Mouse (Mus musculus): Measurements from ENCODE around the gene Olfr951.

The Olfr951 gene

GRCm38 (mm10) chr9:39387110-39387509 lies at the start of gene Olfr951:
Gene Olfr951 (plus strand): TSS chr9:39387410.
- no peak for DNase-seq

- no peak for DNase-seq
These were observed 39.8 kb downstream of the Olfr951 start, which contains the start of gene Olfr952 for GRCm38 (mm10) chr9:39427048-39427447. Gene Olfr952 (minus strand): TSS chr9:39427148.
